Mouse (Mus musculus) kidney, postnatal 10 days (tissue): Measurements from ENCODE around the gene Cadps2.
A peak's percentile ranks its signal among the peaks of the same experiment; 100 is the strongest.

Source experiments
- DNase-seq: peaks from one replicate; pipeline ENCODE4 v3.0.0; 2021; ENCODE audit warnings: mixed read lengths

Gene Cadps2

DNA sequence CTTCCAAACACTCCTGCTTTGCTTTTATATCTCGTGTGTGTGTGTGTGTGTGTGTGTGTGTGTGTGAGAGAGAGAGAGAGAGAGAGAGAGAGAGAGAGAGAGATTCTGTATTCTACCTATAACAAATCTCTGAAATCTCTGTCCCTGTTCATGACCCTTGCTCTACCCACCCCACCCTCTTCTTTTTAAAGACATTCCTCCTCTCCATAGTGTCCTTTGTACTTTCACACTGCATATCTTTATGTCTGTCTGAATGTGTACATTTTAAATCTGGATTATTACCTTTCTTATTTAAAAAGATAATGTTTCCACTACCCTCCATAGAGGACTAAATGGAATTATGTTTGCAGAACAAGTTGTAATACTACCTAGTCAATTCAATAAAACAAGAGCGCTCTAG lies 315.5 kb downstream of the Cadps2 start:
- DNase-seq: no peak

DNA sequence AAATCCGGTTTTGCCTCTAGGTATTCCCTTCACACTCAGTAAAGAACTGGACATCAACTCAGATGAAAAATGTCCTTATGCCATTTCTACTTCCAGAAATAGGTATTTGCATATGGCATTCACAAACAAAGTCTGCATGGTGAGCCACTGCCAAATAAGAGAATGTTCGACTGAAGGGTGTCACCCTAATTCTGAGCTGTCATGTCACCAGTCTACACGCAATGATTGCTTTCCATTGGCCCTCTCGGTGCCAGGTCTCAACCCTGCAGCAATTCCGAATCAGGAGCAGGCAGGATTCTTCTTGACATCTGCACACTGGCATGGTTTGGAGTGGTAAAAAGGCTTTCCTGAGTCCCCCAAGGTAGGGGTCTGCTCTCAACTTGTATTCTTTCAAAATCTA lies 316.7 kb downstream of the Cadps2 start:
- no peak for DNase-seq

DNA sequence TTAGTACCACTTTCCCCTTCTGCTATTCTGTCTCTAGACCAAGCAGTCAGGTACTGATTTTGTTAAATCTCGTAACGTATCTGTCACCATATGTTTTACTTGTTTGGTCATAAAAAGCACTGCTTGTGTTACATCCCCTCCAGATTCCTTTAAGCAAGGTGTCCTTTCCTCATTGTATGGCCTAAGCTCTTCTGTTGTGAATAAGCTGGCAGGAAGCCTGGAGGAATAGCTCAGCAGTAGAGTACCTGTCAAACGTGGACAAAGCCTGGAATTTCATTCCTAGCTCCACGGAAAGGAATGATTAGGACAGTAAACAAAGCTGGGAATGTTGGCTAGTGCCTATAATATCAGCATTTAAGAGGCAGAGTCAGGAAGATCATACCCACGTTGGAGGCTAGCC lies 340.6 kb downstream of the Cadps2 start:
- no peak for DNase-seq

DNA sequence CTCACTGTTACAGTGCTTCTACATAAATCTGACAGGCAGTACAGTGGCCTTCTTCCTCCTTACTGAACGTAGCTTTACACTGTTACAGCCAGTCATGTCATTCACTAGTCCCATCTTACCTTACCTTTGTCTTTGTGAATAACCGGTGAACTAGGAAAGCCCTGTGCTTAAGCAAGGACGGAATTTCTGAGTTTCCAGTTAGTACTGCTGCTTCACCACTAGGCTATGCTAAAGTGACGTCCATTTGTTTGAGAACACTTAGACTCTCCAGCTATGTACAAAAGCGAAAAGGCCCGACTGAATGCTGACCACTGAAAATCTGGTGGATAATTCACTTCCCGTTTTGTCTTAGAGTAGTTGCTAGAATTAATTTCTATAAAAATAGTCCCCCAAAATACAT lies 347.4 kb downstream of the Cadps2 start:
- DNase-seq: peak; percentile 10

DNA sequence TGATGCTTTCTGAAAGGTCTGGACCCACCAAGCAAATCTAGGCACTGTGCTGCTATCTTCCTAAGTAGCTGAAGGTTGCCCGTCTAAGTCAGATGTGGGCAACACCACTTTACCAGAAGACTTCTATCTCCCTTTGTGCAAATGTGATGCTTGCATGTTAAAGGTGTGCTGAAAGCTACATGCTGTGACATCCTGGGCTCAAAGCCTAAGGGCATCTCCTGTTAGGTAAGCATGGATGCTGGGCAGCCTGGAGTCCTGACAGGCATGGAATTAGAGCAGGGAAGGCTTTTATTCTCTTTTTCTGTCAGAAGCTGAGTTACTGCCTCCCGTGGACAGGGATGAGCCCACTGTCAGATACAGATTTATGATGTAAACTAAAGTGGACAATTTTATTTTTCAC lies 348.8 kb downstream of the Cadps2 start:
- DNase-seq: no peak

DNA sequence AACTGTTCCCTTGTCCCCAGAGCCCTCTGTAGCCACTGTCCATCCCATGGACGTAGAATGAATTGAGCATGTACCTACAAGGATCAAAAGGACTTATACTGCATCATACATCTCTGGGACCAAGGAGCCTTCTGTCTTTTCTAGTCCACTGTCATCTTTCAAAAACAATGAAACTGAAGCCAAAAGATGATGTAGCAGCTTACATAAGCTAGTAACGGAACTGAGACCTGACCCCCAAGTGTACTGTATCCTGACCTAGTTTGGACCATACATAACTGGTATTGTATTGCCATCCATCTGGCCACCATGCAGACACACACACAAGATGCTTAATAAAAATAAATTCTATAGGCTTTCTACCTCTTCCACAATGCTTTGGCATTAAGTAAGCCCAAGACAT lies 350.2 kb downstream of the Cadps2 start:
- no peak for DNase-seq

DNA sequence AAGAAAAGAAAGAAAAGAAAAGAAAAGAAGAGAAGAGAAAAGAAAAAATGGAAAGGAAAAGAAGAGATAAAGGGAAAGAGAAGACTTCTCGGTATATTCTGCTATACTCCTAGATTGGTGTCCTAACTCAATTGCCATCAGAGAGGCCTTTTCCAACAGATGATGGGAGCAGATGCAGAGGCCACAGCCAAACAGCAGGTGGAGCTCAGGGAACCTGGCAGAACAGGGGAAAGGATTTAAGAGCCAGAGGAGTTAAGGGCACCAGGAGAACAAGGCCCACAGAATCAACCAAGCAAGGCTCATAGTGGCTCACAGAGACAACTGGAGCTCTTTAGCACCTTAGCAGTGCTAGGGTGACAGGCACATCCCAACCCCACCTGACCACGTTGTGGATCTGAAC lies 366.5 kb downstream of the Cadps2 start:
- peak; percentile 32 for DNase-seq

DNA sequence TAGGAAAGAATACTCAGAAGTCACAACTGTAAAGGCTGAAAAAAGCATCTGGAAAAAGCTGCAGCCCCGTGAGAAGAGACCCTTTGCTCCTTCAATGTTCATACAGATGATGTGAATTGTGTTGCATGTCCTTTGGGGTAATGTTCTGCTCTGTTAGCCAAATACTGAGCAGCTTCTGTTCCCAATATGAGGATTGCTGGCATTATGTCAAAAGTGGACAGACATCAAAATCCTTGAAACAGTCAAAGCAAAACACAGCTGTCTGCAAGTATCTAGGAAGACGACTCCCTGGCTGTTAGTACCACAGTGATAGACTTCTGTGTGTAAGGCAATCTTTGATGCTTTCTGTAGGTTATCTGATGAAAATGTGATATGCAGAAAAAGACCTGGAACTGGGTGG lies 367.4 kb downstream of the Cadps2 start:
- DNase-seq: no peak

DNA sequence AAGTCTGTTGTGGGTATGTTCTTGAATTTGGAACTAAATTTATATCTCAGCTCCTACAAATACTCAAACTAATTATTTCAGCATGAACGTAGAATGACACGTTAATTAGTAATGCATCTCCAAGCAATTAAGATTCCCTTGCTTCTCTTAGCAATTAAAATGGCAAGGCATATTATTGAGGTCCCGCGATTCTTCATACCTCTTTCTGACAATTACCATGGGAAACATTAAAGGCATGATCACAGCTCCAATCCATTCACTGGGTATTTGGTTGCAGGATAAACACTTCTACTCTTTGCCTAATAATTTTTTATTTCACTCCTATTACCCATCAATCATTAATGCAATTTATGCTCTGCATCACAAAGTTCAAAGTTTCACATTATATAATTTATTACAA lies 371.3 kb downstream of the Cadps2 start:
- DNase-seq: no peak

DNA sequence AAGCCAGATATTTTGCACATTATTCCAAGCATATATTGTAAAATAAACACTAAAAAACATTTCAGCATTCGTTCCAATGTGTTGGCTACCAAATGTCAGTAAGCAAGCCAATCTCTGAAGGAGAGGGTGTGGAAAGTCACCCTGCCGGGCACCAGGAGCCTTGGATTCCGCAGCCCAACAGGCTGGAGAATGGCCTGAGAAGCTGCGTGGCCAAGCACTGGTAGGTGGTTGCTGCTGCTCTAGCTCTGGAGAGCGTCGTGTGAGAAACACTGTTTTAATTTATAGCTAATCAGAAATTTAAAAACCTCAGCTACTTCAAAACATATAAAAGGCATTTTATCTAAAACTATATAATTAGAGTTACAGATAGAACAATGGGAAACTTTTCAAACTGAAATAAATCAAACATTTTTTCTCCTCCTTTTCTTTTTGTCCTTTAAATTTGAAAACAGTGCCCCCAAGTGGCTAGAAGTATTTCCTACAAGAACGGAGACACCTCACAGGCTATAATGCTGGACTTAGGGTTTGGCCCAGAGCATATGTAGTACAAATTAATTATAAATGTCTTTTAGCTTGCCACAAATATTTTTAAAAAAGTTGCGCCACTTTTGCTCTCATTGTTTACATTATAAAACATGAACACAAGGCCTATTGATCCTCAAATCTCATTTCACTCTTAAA lies 376.5 kb downstream of the Cadps2 start:
- DNase-seq: peak; percentile 18

DNA sequence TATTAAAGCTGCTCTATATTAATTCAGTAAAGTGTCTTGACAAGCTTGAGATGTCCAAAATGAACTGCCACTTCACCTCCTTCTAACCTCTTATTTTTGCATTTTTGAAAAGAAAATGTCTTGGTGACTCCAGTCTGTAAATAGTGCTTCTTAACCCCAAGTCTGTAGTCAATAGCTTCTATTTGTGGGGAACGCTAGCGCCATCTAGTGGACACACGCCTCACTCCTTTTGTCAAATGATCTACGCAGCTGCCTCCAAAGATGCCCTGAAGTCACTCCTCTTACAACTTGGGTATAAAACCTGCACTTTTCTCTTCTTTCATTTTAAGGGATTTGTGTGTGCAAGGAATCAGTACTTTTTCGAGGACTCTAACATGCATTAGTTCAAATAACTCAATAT lies 381.5 kb downstream of the Cadps2 start:
- DNase-seq: peak; percentile 82

DNA sequence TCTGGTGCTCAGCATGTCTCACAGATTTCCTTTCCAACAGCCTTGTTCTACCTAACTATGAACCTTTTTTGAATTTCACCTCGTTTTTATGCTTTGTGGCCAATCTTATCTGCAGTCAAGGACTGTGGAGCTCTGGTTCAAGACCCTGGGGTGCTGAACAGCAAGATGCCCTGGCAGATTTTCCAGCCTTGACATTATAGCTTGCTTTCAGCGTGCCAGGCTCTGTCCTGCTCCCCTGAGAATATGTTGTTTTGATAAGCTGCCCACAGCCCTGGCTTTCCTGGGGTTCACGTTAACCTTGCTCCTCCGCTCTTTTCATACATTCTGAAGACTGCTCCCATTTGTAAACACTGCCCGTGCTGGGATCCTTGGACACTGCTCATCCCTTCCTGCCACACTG lies 385.3 kb downstream of the Cadps2 start:
- no peak for DNase-seq

DNA sequence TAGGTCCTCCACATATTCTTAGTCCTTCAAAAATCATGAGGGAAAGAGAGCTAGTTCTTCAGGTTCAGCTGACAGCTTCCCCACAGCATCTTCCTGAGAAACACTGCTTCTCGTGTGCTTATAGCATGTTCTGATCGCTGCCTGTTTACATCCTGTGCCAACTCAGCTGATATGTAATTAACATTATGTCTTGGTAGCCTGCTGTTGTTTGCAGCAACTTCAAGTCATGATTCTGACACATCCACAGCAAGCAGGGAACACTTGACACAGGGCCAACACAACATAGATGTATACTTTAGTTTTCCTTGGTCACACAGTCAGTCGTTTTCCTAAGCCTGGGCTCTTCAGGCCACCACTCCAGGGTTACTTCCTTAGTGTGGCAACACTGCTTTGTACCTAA lies 399.3 kb downstream of the Cadps2 start:
- DNase-seq: no peak

DNA sequence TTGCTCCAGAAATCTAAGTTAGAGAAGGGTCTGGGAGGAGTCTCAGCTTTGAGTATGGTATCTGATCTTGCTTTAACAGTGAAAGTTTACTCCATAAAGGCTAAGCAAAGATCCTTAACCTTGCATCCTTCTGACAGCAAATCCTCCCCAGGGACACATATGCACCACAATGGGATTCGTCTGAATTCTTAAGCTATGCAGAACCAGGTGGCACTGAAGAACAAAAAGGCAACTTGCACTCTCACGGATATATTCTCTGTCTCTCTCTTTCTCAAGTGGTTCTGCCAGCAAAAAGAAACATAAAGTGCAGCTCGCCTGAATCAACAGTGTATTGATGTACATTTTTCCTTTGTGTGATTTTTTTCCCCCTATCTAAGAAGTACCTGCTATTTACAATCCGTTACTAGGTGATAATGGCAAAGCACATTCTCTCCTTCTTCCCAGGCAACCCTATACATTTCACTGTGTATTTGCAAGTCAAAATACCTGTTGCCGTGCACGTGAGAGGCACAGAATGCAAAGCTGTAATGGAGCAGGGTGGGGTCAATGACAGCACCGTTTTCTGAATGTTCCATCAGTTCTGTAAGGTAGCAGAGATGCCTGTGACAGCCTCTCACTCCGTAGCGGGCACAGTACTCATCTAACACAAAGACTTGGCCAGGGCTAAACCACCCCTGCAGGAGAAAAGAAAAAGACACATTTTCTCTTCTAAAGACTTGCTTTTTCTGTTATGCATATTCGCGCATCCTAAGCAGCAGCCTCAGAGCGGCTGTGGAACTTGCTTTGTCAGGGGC lies 428.8 kb downstream of the Cadps2 start:
- DNase-seq: no peak

DNA sequence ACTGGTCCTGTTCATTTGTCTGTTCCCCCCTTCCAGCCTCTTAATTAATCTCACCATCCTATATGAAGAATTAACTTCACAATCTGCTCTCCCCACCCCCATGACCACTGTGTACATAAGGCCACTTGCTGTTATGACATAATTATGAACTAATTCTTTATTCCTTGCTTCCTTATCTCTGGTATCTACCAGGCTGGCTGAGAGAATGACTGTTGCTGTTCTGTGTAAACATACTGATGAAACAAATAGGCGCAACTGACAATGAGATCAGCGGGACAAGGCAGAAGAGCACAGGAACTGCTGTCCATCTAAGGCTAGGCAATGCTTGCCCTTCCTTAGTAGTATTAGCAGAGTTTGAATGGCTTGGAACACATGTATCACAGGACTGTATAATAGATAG lies 445.1 kb downstream of the Cadps2 start:
- DNase-seq: no peak

DNA sequence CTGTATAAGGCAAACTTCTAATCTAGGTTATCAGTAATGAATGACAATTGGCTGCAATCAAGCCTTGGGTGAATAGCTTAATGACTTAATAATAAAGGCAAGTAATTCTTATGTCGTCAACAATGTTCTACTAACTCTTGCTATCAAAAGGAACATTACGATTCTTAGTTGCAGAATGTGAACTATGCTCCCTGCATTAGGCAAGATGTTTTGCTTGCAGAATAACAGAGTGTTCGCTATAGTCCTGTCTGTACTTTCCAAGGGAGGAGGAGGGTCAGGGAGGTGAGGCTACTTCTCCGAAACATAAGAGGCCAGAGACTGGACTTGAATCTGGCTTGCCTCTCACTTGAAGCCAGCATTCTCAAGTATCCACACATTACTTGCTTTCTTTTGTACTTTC lies 446.5 kb downstream of the Cadps2 start:
- DNase-seq: no peak

DNA sequence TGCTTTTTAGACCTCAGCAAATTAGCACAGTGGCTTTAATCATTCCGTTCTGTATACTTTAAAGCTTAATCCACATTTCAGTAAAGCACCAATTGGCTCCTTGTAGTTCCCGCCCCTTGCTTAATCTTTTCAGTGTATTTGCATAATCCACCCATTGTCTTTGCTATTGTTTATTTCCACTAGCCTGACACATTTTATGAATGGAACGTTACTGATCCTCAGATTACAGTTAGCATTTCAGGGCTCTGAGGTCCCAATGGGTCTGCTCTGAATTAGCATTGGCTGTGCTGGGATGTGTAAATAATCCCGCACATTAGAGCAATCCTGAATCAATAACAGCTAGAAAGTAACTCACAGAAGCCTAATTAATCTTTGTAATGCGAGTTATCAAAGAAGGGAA lies 452.5 kb downstream of the Cadps2 start:
- no peak for DNase-seq

DNA sequence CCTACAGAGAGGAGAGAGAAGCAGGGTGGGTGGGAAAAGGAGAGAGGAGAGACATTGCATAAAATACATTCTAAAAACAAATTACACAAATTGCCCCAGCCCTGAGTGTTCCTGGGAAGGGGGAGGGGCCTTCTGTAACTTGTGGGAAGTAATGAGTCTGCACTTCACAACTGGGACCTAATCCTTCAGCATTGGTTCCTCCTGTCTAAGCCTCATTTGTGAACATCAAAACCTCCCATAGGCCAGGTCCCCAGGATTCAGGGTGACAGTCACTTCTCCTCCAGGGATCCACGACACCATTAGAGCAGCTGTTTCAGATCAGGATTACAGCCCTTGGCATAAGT lies 456.2 kb downstream of the Cadps2 start:
- no peak for DNase-seq

DNA sequence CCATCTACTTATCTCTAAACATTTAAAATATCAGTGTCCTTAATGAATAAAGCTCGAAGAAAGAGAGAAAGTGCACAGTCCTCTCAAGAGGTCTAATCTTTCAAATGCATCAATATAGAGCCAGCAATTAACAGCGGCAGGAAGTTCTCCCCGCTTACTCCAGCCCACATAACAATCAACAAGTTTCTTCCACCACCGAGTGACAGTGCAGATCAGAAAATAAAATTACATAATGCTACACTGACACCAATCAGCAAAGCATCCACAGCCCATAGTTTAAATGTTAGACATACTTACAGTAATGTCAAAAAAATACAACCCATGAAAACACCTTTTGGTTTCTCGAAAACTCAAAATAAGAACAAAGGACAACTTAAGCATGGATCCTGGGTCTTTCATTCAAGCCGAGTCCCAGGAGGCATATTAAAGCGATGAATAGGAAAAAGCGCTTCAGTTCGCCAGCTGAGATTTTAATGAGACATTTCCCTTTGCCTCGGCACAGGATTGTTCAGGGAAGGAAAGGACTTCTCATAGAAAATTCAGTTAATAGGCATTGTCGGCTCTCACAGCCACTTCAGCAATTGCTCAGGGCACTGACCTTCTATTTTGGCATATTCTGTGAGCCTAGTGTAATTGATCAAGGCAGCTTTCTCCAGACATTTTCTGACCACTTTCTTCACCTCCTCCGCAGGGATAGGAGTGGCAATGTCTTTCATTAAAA lies 456.8 kb downstream of the Cadps2 start:
- no peak for DNase-seq

DNA sequence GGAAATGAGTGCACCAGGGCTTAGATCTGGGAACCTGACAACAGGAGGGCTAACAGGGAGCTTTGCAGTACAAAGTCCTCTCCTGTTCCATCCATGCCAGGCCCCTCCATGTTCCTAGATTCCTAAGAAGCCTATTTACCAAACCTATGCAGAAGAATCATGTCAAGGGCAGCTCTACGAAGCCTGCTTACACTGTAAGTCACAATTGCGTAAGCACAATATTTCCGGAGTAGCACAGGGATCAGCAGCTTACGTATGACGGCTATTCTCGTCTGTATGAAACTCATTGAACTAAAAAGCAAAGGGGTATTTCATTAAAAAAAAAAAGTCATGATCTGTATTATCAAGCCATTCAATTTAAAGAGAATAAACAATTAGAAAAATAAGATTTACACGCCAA lies 462.9 kb downstream of the Cadps2 start:
- DNase-seq: no peak

DNA sequence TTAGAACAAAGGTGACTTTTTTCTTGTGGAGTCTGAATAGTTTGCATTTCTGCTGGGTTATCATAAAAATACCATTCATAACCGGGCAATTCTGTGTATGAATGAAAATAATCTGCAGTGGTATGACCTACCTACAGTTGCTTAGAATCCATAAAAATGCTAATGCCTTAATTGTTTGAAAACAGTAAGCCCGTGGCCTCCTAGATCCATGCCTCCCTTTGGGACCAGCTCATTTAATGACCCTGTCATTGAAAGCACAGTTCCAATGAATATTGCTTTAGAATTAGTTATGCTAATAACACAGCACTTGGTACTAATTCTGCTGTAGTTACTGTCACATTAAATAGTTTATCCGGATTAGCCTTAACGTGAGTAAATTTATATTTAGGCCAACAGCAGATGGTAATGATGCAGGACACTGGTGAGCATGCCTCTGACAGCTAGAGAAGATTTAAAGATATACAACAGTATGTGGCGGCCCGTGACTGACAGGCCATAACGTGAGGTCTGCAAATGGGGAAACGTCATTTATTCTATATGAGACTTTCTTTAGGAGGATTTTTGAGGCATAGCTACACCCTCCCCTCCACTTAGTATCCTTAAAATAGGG lies 477.3 kb downstream of the Cadps2 start:
- DNase-seq: no peak

DNA sequence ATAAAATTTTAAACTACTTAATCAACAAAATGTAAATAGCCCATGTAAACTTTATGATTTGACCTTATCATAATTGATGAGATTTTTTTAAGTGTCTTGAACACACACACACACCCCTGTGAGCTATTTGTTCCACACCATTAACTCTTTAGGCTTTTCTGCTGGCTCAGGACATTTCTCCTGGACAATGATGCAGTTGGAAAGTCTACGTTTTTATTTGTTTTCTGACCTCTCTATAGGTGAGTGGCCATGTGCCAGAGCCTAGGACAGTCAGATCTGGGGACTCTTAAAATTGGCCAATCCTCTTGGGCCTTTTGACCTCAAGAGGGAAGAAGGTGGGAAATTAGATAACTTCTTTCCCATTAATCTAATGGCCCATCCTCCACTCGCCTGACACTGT lies 478.6 kb downstream of the Cadps2 start:
- DNase-seq: no peak

DNA sequence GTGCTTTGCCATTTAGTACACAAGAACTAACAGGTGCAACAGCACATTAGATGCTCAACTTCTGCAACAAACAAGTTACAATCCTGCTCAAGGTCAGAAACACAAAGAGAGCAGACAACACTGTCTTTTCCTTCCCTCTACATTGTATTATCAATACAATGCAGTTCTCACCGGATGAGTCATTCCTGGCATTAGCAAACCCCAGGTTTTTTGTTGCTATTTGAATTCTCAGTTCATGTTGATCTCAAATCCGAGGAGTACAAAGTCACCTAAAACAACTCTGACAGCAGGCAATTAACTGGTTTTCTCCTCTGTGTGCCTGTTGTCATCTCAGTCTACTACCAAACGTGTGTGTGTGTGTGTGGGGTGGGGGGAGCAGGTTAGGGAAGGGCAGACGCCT lies 483.1 kb downstream of the Cadps2 start:
- DNase-seq: no peak

DNA sequence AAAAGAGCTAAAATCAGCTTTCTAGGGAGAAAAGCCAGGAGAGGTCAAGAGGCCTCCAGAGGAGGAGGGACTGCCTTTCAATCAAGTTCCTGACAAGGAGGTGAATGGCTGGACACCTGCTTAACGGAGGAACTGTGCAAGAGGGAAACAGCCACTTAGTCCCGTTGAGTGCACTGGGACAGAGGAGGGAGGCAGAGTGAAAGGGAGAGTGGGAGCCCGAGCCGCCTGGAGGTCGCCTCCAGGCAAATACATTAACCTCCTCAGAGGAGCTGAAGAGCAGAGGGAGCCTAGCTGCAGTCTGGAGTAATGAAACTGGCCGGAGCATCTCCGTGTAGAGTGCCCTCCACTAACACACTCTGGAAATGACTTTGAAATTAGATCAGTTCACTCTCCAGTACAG lies 485.7 kb downstream of the Cadps2 start:
- no peak for DNase-seq
